Mouse (Mus musculus) forebrain, postnatal 0 days (tissue): ENCODE measurements around the gene Rims1. TPM values are rescaled to one million over a fixed set of nuclear protein-coding genes. Genes with fewer than 3 reads are reported as not detected.
A peak's percentile ranks its signal among the peaks of the same experiment; 100 is the strongest.

ENCODE experiments used
- ATAC-seq: fragments of 200-750 bp; cut with Nextera tagmentation; 2 replicates; pipeline ENCODE4 v1.8.0; 2017; ENCODE audit warnings: mild to moderate bottlenecking, moderate library complexity
- DNase-seq: peaks from one replicate; pipeline ENCODE4 v3.0.0-alpha.2; 2015
- H3K27ac ChIP-seq: fragments of 300-500 bp; sonication (generic); 2 replicates; pipeline ENCODE4 v1.5.1; 2014; ENCODE audit warnings: low read depth, mild to moderate bottlenecking, antibody characterized with exemption, low read length, moderate library complexity, mixed read lengths
- H3K27me3 ChIP-seq: fragments of 300-500 bp; sonication (generic); 2 replicates; pipeline ENCODE4 v1.6.1; 2014; ENCODE audit warnings: mild to moderate bottlenecking, low read length, mixed read lengths; ENCODE audit not compliant: insufficient read depth
- H3K36me3 ChIP-seq: fragments of 300-500 bp; sonication (generic); 2 replicates; pipeline ENCODE4 v1.6.1; 2014; ENCODE audit warnings: mild to moderate bottlenecking, moderate library complexity; ENCODE audit not compliant: insufficient read depth
- H3K4me1 ChIP-seq: fragments of 300-500 bp; sonication (generic); 2 replicates; pipeline ENCODE4 v1.6.1; 2014; ENCODE audit warnings: antibody characterized with exemption; ENCODE audit not compliant: insufficient read depth
- H3K4me2 ChIP-seq: fragments of 300-500 bp; sonication (generic); 2 replicates; pipeline ENCODE4 v1.6.1; 2014; ENCODE audit warnings: low read depth, mild to moderate bottlenecking, moderate library complexity
- H3K4me3 ChIP-seq: fragments of 300-500 bp; sonication (generic); 2 replicates; pipeline ENCODE4 v1.5.1; 2014; ENCODE audit warnings: low read depth, low read length, mixed read lengths
- H3K9ac ChIP-seq: fragments of 300-500 bp; sonication (generic); 2 replicates; pipeline ENCODE4 v1.6.1; 2014; ENCODE audit warnings: mild to moderate bottlenecking
- H3K9me3 ChIP-seq: fragments of 300-500 bp; sonication (generic); 2 replicates; pipeline ENCODE4 v1.6.1; 2016; ENCODE audit warnings: low read length
- CTCF ChIP-seq: sonication (generic); IDR thresholded peaks from 2 replicates; pipeline ENCODE4 v1.5.1; 2016; ENCODE audit warnings: antibody characterized with exemption, control low read depth, low read depth
- WGBS: fragments of 180-500 bp; shearing (Covaris S2); extraction: QIAGEN DNeasy Blood & Tissue Kit; methylation state at CpG from one replicate; pipeline ENCODE4 v1.1.7; 2014; 5-methylcytosine and 5-hydroxymethylcytosine counted together
- polyA plus RNA-seq: library from polyadenylated mRNA; unstranded; fragments of >200 nt; fragmentation: Nextera tagmentation; extraction: Ambion mirVana; gene quantifications from 2 replicates; pipeline ENCODE4 v1.2.1, GENCODE M21; 2015
- total RNA-seq: library from RNA; depleted of rRNA; stranded (reverse); fragments of >200 nt; gene quantifications from 2 replicates; pipeline ENCODE4 v1.2.3, GENCODE M21; 2014

Rims1 gene
- total and polyA plus RNA-seq, 2 experiments from 2014 or later: 18.6 to 57.1 TPM

DNA sequence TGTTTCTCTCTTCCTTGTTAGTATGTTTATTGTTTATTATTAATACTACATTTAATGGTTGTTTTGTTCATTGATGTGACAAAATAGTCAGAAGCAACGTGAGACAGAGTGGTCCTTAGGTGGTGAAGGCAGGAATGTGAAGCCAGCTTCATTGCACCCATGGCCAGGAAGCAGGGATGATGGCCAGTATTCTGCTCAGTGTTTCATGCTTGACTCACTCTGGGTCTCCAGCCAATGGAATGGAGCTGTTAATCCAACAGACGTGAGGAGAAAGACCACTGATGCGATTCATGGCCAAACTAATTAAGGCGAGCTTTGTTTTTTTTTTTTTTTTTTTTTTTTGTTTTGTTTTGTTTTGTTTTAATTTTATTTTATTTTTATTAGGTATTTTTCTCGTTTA, 535.7 kb downstream of the Rims1 start:
- DNase-seq (no peak), ATAC-seq (no peak)
- Histone ChIP-seq H3K36me3 (no peaks in the 10 kb centered on the region), H3K27ac (no peak overlapping the region), H3K9ac (no peak overlapping the region), H3K4me3 (no peak overlapping the region), H3K9me3 (no peaks in the 10 kb centered on the region), H3K4me2 (no peak overlapping the region), H3K27me3 (no peaks in the 10 kb centered on the region), H3K4me1 (no peaks in the 10 kb centered on the region)
- WGBS: 44% methylated on average over 5 of the region's 5 CpGs
- no peak for TF ChIP-seq CTCF

DNA sequence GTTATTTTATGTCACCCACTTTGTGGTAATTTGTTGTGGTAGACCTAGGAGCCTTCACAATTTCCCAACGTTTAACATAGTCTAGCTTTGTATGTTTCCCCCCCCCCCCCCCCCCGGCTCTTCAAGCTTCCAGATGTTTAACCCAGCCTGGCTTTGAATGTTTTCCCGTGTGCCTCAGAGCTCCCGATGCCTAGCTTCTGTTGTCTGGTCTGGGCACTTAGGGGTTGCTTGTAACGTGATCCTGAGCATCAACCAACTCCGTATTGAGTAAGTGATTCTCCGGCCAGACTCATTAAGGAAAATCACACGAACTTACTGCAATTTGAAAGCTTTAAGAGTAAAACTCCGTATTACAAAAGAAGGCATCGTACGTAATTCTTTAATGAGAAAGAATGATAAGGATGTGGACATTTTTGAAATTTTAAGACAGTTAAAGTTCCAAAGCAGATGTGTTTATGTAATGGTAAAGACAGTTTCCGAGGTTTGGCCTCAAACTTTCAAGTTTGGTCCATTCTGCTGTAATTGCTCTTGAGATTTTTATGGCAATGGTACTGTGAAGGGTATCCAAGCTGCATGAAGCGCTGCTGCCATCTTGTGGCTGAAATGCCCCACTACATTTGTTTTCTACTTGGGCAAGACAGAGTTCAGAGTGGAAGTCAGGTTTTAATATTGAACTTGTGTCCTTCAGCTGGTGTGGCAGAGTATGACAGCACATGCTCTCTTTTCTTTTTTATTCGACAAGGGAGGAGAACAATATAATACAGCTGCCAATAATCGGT, 537.0 kb downstream of the Rims1 start:
- H3K9ac ChIP-seq: no peak overlapping the region
- TF ChIP-seq CTCF: peak; percentile 99
- WGBS: 25% methylated on average over 15 of the region's 15 CpGs
- no peak overlapping the region for H3K4me3 ChIP-seq
- H3K4me1 ChIP-seq: no peaks in the 10 kb centered on the region
- H3K9me3 ChIP-seq: no peaks in the 10 kb centered on the region
- DNase-seq: peak; percentile 91
- no peaks in the 10 kb centered on the region for H3K27me3 ChIP-seq
- no peak overlapping the region for H3K4me2 ChIP-seq
- H3K36me3 ChIP-seq: no peaks in the 10 kb centered on the region
- H3K27ac ChIP-seq: no peak overlapping the region
- ATAC-seq: peak; percentile 82

- peak; percentile 58 for DNase-seq
- Histone ChIP-seq H3K4me3 (no peak overlapping the region), H3K36me3 (no peaks in the 10 kb centered on the region), H3K4me1 (peaks cover 11% of the 10 kb centered on the region; the same call in 1 of the 2 replicates), H3K27ac (no peak overlapping the region), H3K4me2 (no peak overlapping the region), H3K9me3 (no peaks in the 10 kb centered on the region), H3K27me3 (no peaks in the 10 kb centered on the region), H3K9ac (no peak overlapping the region)
- ATAC-seq: peak; percentile 71
- TF ChIP-seq CTCF: no peak
- WGBS: 26% methylated on average over 10 of the region's 10 CpGs
These were observed 539.3 kb downstream of the Rims1 start for GRCm38 (mm10) chr1:22266491-22266890.

DNA sequence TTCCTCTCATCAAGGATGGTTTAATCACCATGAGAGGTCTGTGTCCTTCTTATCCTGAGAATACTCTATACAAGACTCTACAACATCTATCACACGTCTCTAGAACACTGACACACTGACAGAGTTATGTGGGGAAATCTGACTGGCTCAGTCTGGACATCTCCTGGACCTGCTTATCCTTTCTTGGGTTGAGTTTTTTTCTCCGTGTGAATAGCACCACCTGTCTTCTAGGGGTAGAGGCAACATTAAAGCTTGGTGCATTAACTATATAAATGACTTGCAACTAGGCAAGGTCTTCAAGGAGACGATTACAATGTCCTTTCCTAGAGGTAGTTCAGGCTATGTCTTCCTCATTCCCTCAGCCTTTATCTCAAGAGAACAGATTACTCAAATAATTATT, 540.3 kb downstream of the Rims1 start:
- Histone ChIP-seq H3K9ac (no peak overlapping the region), H3K4me1 (peaks cover 11% of the 10 kb centered on the region; the same call in 1 of the 2 replicates), H3K36me3 (no peaks in the 10 kb centered on the region), H3K27me3 (no peaks in the 10 kb centered on the region), H3K9me3 (no peaks in the 10 kb centered on the region), H3K27ac (no peak overlapping the region), H3K4me2 (no peak overlapping the region), H3K4me3 (no peak overlapping the region)
- DNase-seq (no peak), ATAC-seq (no peak)
- WGBS: 84% methylated on average over 3 of the region's 3 CpGs
- 0 out of 2 replicates have a peak, but pooled peaks have one; percentile 11 for TF ChIP-seq CTCF

GRCm38 (mm10) chr1:22262169-22262950, 543.4 kb downstream of the Rims1 start:
- no peaks in the 10 kb centered on the region for H3K27me3 ChIP-seq
- no peak for TF ChIP-seq CTCF
- peaks cover 11% of the 10 kb centered on the region; the same call in 1 of the 2 replicates for H3K4me1 ChIP-seq
- H3K4me3 ChIP-seq: no peak overlapping the region
- 0 out of 2 replicates have a peak overlapping the region, but pooled peaks have one; percentile 3 for H3K9ac ChIP-seq
- 72% methylated on average over 6 of the region's 6 CpGs for WGBS
- H3K36me3 ChIP-seq: no peaks in the 10 kb centered on the region
- DNase-seq (no peak), ATAC-seq (no peak)
- H3K4me2 ChIP-seq: no peak overlapping the region
- no peaks in the 10 kb centered on the region for H3K9me3 ChIP-seq
- H3K27ac ChIP-seq: no peak overlapping the region

DNA sequence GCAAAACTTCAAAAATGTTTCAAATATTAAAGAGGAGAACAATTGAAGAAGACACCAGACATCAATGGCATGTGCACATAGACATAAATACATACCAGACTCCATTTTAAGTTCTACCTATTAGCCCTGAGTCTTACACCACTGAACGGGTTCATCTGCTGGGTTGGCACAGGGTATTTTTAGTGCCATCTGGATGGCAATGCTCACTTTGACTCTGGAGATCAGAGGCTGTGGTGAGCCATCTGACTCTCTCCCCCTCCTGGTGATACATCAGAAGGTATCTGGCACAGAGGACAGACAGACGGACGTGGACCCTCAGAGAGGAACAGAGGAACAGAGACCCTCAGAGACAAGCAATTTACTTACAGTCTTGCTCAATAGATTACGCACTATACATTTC, 544.1 kb downstream of the Rims1 start:
- 76% methylated on average over 4 of the region's 4 CpGs for WGBS
- no peak for TF ChIP-seq CTCF
- Histone ChIP-seq H3K9me3 (no peaks in the 10 kb centered on the region), H3K4me3 (no peak overlapping the region), H3K9ac (no peak overlapping the region), H3K27me3 (no peaks in the 10 kb centered on the region), H3K36me3 (no peaks in the 10 kb centered on the region), H3K27ac (no peak overlapping the region), H3K4me1 (peaks cover 11% of the 10 kb centered on the region; the same call in 1 of the 2 replicates), H3K4me2 (no peak overlapping the region)
- ATAC-seq (no peak), DNase-seq (no peak)

DNA sequence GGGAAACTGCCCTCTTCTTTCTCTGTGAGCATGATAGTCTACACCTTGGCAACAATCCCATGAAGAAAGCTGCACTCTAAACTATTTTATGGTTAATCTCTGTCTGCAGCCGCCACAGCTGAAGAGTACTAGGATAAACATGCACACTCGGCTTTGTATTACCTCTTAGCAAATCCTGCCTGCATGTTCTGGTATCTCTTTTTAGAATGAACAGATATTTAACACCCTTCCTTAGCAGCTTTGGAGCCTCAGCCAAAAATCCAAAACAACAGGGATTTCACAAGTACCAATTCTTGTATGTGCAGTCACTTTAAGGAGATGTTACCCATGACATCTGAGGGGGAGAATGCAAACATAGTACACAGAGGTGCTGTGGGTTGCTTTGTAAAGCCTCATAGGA, 545.5 kb downstream of the Rims1 start:
- no peaks in the 10 kb centered on the region for H3K9me3 ChIP-seq

More for the DNA sequence above, 545.5 kb downstream of the Rims1 start:
- Histone ChIP-seq H3K4me2 (no peak overlapping the region), H3K36me3 (no peaks in the 10 kb centered on the region), H3K9ac (no peak overlapping the region), H3K4me3 (no peak overlapping the region), H3K27me3 (no peaks in the 10 kb centered on the region), H3K4me1 (peaks cover 11% of the 10 kb centered on the region; the same call in 1 of the 2 replicates), H3K27ac (no peak overlapping the region)
- ATAC-seq (no peak), DNase-seq (no peak)
- no peak for TF ChIP-seq CTCF
- WGBS: 80% methylated on average over 2 of the region's 2 CpGs
